Mouse (Mus musculus) heart, adult 9 months (tissue): ENCODE data around the gene Snrnp27.
A peak's percentile ranks its signal among the peaks of the same experiment; 100 is the strongest.

Experiments used
- DNase-seq, 2 experiments: peaks; one replicate each; pipeline ENCODE4 v3.0.0; 2022; ENCODE audit warnings: low spot score in 2 of 2

The Snrnp27 gene

GRCm38 (mm10) chr6:86683872-86684654 lies at the start of gene Snrnp27:
Snrnp27 (minus strand) TSS chr6:86684522.
- DNase-seq: peak; percentile 83 to 90

GRCm38 (mm10) chr6:86733183-86733876 lies 49.0 kb upstream of the Snrnp27 start, which contains the start of gene Gmcl1:
Gmcl1 (minus strand) TSS chr6:86733383.
- peak; percentile 89 to 91 for DNase-seq

DNA sequence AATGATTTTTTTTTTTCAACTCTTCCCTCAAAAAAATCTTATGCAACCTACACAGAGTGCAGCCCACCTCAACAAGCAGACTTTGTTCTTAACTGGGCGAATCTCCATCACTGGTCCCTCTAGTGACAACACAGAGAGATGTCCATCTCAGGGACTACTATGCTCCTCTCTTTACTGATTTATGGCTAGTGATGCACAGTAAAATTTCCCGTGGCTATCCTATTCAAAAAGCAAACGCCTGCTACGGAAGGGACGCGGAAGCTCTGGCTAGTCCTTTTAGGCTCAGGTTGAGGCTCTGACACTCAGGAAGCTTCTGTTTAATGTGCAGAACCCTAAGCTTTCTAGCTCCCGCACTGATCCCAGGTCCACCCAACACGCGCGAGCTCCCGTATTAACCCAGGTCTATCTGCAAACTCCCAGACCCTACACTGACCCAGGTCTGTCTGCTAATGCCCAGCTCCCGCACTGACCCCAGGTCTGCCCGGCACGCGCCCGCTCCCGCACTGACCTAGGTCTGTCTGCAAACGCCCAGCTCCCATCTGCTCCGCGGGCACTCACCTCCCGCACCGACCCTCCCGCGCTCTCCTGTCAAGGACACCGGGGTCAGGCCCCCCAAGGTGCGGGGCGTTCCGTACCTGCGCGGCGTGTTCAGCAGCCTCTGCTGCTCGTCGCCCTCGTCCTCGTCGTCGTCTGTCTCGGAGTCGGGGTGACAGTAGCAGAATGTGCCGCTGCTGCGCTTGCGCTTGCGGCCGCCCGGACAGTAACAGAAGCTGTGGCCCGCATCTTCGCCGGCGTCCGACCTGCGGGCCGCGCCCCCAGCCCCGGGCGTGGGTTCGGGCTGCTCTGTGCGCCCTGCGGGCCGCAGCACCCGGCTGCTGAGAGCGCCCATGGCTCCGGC lies 48.2 kb upstream of the Snrnp27 start:
- peak; percentile 7 to 25 for DNase-seq

DNA sequence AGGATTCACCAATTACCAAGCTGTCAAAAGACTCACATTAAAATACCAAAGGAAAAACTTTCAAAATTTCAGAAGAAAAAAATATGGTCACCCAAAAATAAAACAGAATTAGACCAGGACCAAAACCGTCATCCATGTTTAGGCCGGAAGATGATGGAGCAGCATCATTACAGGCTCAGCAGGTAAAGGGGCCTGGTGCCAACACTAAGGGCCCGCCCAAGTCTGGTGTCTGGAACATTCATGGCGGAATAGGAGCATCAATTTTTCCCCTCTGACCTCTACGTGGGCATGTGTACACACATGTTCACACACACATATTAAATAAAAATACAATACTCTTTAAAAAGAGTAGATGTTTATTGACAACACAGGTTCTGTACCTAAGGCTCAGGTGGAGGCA lies 44.4 kb upstream of the Snrnp27 start:
- DNase-seq: no peak

- no peak for DNase-seq
Observed at GRCm38 (mm10) chr6:86721977-86722376, 37.7 kb upstream of the Snrnp27 start.

DNA sequence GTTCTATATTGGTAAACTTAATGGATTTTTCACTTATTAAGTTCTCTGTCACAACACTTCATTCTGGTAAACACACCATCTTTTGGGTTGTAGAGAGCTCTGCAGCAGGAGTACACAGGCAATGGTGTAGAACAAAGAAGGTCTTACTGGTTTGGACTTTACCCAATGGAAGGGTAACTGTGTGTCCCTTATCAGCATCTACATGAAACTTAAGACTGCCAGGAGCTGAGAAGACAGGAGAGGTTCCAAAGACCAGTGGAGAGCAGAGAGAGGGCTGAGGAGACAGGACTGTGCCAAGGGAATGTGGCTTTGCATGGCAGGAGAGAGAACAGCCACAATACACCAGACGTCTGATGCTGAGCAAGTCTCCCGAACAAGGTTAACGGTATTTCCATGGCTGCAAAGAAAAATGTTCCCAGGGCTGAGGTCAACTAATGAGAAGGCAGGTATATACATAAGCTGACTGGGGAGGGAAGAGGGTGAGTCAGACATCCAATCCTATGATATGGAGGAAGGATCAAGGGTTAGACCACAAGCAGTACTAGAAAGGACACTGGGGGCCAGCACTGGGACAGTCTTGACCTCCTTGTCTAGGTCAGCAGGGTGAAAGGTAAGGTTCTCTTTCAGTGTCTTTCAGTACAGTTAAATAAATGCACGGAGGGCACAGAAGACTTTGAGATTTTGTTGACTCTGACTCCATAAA lies 23.9 kb upstream of the Snrnp27 start:
- DNase-seq: no peak

DNA sequence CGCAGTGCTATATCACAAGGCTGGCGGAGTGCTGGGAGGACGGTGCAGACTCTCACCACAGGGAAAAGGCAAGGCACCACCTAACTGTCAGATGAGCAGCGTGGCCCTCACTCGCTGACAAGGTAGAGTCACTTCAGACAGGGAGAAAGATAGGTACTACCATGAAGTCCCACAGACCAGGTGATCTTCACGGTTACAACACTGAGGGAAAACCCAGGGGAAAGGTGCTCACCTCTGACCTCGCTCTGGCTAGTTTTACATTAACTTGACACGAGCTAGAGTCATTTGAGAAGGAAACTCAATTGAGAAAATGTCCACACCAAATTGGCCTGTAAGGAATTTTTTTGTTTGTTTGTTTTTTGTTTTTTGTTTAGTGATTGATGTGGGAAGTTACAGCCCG lies 18.3 kb upstream of the Snrnp27 start:
- DNase-seq: no peak

- no peak for DNase-seq
Observed at GRCm38 (mm10) chr6:86697903-86698302, 13.6 kb upstream of the Snrnp27 start.

DNA sequence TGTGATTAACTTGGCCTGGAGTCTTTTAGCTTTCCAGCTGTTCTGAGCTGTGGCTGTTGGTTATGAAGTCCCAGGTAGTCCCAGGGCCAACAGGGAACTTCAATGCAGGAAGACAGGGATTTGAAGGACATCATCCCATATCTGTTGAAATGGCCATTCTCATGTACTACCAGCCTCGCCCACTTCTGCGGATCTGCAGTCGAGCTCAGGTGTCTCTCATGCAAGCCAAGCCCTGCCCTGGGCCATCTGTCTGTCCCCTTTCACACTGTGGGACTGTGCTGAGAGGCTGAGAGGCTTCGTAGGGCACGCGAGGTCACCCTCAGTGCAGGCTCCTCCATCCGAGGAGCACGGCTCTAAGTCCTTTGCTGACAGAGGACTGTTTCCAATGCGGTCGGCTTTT lies 11.9 kb upstream of the Snrnp27 start:
- no peak for DNase-seq

- DNase-seq: peak in 1 of 2 experiments; percentile 13
Observed at GRCm38 (mm10) chr6:86694465-86694864, 10.1 kb upstream of the Snrnp27 start.

- DNase-seq: no peak
Observed at GRCm38 (mm10) chr6:86689671-86690070, 5.3 kb upstream of the Snrnp27 start.

GRCm38 (mm10) chr6:86686971-86687370 lies 2.6 kb upstream of the Snrnp27 start:
- no peak for DNase-seq

DNA sequence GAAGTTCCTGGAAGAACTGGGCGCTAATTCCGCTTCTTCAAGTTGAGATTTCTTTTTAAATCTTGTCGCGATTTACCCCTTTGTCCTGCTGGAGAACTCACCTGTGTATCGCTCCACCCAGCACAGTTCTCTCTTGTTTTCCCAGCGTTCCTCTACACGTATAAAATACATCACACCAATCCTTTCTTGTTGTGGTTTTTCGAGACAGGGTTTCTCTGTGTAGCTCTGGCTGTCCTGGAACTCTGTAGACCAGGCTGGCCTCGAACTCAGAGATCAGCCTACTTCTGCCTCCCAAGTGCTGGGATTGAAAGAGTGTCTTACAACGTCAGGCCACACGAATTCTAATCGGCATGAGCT lies 311 bp upstream of the Snrnp27 start:
- DNase-seq: no peak

- no peak for DNase-seq
Observed at GRCm38 (mm10) chr6:86681289-86681688, 3.0 kb downstream of the Snrnp27 start.

GRCm38 (mm10) chr6:86678341-86678740 lies 6.0 kb downstream of the Snrnp27 start:
- no peak for DNase-seq

DNA sequence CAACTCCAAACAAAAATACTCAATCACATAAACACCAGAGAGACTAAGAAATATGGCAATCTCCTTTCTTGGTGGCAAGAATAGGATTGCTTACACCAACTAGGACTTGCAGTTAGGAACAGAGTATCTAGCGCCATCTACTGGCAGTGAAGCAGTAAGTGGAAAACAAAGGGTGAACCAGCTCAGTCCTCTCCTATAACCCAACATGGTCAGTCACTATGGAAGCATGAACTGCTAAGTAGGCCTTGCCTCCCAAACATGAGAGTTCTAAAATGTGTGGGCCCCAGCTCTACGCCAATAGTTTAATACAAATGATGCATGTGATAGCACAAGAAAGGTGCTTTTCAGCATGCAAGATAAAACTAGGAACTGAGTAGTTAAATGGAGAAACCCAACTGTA lies 13.4 kb downstream of the Snrnp27 start:
- DNase-seq: peak; percentile 64 to 66

- DNase-seq: peak; percentile 100
Observed at GRCm38 (mm10) chr6:86669240-86669727, 15.0 kb downstream of the Snrnp27 start.

DNA sequence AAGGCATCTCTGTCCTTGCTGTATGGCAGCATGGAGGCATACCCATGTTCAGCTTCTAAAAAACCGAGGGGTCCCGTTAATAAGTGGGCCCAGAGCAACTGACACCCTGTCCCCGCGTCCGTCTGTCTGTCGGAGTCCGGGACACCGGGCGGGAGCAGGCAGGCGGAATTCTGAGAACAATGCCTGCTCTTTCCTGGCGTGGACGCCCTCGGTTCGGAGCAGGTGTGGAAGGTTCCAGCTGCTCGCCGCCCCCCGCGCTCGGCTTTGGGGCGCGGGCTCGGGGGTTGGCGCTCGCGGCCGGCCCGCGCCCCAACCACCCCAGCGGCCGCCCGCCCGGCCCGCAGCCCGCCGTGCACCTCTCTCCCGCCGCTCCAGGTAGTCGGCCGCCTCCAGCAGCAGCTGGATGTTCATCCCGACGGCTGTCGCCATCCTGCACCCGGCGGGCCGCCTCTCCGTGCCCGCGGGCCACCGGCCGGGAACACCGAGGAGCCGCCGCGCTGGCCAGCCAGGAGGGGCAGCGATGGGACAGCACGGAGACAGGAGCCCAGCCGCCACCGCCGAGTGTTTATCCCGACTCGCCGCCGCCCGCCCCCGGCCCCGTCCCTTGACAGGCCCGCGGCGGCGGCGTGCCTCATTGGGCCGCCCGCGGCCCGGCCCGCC lies 15.6 kb downstream of the Snrnp27 start, which contains the start of gene Mxd1:
Mxd1 (minus strand) TSS at position 582 of the 660 bp plus-strand sequence.
- DNase-seq: no peak

DNA sequence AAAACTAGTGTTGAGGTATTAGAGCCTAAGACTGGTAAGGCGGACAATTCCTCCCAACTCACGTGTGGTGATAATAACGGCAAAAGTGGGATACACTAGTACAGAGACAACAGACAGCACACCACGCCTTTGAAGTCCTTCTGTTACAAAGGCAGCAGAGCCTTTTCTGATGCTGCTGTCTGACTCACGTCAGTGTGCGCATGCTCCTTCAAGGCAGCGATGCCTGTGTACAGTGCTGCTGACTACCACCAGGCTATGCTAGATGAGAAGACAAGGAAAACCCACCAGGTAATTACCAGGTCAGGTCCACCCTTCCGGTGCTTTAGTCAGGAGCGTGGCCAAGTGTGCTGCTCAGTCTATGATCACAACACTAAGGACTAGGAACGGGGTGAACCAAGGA lies 17.3 kb downstream of the Snrnp27 start:
- no peak for DNase-seq

- DNase-seq: no peak
Observed at GRCm38 (mm10) chr6:86665560-86666307, 18.6 kb downstream of the Snrnp27 start.
